8 mouse cellular contexts compared by ENCODE assay signal in the genomic region with DNA sequence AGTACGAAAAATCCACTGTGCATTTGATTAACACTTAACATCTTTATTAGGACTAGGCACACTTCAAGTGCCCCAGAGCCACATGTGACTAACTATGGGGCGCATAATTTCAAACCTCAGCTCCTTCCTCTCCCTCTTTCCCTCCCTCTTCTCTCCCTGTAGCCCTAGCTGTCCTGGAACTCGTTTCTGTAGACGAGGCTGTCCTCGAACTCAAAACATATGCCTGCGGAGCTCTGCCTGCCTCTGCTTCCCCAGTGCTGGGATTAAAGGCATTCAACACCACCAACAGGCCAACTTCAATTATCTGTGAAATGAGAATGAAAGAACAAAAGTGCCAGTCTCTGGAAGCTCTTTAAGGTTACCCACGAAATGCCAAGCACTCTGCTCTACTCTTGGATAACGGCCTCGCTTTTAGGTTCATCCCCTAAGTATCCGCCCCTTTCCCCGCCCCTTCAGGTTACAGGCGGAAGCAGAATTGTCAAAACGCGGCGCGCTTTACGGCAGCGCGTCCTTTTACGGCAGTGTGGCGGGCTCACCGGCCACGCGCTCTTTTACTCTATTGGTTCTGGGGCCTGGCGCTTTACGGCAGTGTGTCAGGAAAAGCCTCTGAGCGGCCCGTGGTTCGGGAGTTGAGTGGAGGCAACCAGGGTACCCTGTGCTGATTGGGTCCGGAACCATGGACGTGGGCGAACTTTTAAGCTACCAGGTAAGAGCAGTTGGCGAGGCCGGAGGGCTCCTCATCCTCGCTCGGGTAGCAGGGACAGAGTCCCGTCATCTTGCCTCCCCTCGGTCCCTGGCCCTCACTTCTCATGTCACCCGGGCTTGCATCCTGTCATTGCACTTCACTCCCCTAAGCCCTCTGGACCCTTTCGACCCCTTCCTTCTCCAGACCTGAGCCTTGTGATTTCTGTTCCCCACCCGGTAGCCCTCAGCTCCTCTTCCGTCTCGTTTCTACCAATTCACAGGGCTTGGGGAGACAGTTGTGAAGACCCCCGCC. TPM values are rescaled to one million over a fixed set of nuclear protein-coding genes. Genes with fewer than 3 reads are reported as not detected.
A peak's percentile ranks its signal among the peaks of the same experiment; 100 is the strongest.
DNase-seq lines count a peak whose midpoint lies in the region; ATAC-seq and TF ChIP-seq lines count a peak whose summit lies in the region.

A gene (plus strand): TSS at position 548 of the 997 bp plus-strand sequence.

- TF ChIP-seq CTCF in MEL (IDR thresholded peaks at IDR 0.05 in 2 of 3, conservative IDR thresholded peaks at IDR 0.05 in 1 of 3; ENCODE audit: control insufficient read depth in 1 of 3, insufficient read depth in 1 of 3, low read depth in 2 of 3, low read length in 3 of 3, poor library complexity in 1 of 3, severe bottlenecking in 1 of 3): no peak
- no peak for TF ChIP-seq CTCF in cerebellum, adult 2 months (IDR thresholded peaks at IDR 0.05; ENCODE audit: borderline replicate concordance, insufficient read depth, low read depth, low read length)
- TF ChIP-seq CTCF in forebrain, postnatal 0 days (IDR thresholded peaks at IDR 0.05; ENCODE audit: low read depth): peak; percentile 33

- H3K4me2 ChIP-seq in forebrain, postnatal 0 days (ENCODE audit: low read depth): peak within 1 kb of the TSS; percentile 74
- peak within 1 kb of the TSS; percentile 72 for H3K4me2 ChIP-seq in lung, embryonic 15.5 days

- DNase-seq in MEL (ENCODE audit: low read depth, low spot score): peak; percentile 99
- peak; percentile 99 to 100 for DNase-seq in cerebellum, adult 2 months
- DNase-seq in forebrain, postnatal 0 days: peak; percentile 100
- peak; percentile 99 for DNase-seq in heart, postnatal 4 days
- peak; percentile 99 to 100 for DNase-seq in layer of hippocampus, adult 8-10 months (ENCODE audit: low spot score in 2 of 2)
- peak; percentile 96 for DNase-seq in ovary, adult 18-20 months (ENCODE audit: low spot score)
- peak; percentile 99 for DNase-seq in thymus, postnatal 0 days (ENCODE audit: low spot score)

- H3K36me3 ChIP-seq in MEL (ENCODE audit: control insufficient read depth in 1 of 2, insufficient read depth in 2 of 2, low read length in 2 of 2): peaks cover 0 to 7% of the 10 kb centered on the region in 2 experiments; a peak in 2 of 4 replicates
- H3K36me3 ChIP-seq in forebrain, postnatal 0 days (ENCODE audit: insufficient read depth): no peaks in the 10 kb centered on the region
- no peaks in the 10 kb centered on the region for H3K36me3 ChIP-seq in lung, embryonic 15.5 days

- H3K27me3 ChIP-seq in MEL (ENCODE audit: control insufficient read depth in 1 of 2, insufficient read depth in 2 of 2, low read length in 2 of 2): no peaks in the 10 kb centered on the region
- no peaks in the 10 kb centered on the region for H3K27me3 ChIP-seq in cerebellum, adult 2 months (ENCODE audit: control insufficient read depth, insufficient read depth, low read length)
- no peaks in the 10 kb centered on the region for H3K27me3 ChIP-seq in forebrain, postnatal 0 days (ENCODE audit: insufficient read depth, low read length)
- H3K27me3 ChIP-seq in lung, embryonic 15.5 days: no peaks in the 10 kb centered on the region

- peaks cover 0 to 4% of the 10 kb centered on the region in 2 experiments; a peak in 1 of 4 replicates for H3K4me1 ChIP-seq in MEL (ENCODE audit: control insufficient read depth in 1 of 2, insufficient read depth in 2 of 2, low read length in 2 of 2)
- H3K4me1 ChIP-seq in cerebellum, adult 2 months (ENCODE audit: control insufficient read depth, insufficient read depth, low read length): no peaks in the 10 kb centered on the region; the same call in 1 of the 2 replicates
- H3K4me1 ChIP-seq in forebrain, postnatal 0 days (ENCODE audit: insufficient read depth): no peaks in the 10 kb centered on the region
- H3K4me1 ChIP-seq in lung, embryonic 15.5 days: peaks cover 7% of the 10 kb centered on the region

- peaks cover 17% of the 10 kb centered on the region for H3K79me2 ChIP-seq in MEL (ENCODE audit: control insufficient read depth, insufficient read depth, low read length, poor library complexity)

- ATAC-seq in forebrain, postnatal 0 days: peak; percentile 97
- ATAC-seq in lung, embryonic 15.5 days (ENCODE audit: borderline replicate concordance, extremely low read depth, low FRiP score, low TSS enrichment): peak; percentile 96

- peak; percentile 51 to 86; a peak in 2 of 4 replicates for TF ChIP-seq POLR2A in MEL (IDR thresholded peaks at IDR 0.05; ENCODE audit: control insufficient read depth in 1 of 2, insufficient read depth in 1 of 2, low read depth in 1 of 2, low read length in 2 of 2, poor library complexity in 1 of 2)
- TF ChIP-seq POLR2A in cerebellum, adult 2 months (IDR thresholded peaks at IDR 0.05; ENCODE audit: borderline replicate concordance, insufficient read depth, low read length): peak; percentile 72; the same call in 1 of the 2 replicates

- TF ChIP-seq RAD21 in MEL (IDR thresholded peaks at IDR 0.05; ENCODE audit: low read depth, low read length): no peak

- no peaks in the 10 kb centered on the region for H3K9me3 ChIP-seq in MEL (replicated peaks; ENCODE audit: insufficient read depth, low read length)
- no peaks in the 10 kb centered on the region for H3K9me3 ChIP-seq in forebrain, postnatal 0 days (ENCODE audit: low read length)
- no peaks in the 10 kb centered on the region for H3K9me3 ChIP-seq in lung, embryonic 15.5 days

- TF ChIP-seq EP300 in MEL (IDR thresholded peaks at IDR 0.05; ENCODE audit: low read depth in 1 of 2, low read length in 2 of 2): no peak

- H3K27ac ChIP-seq in MEL (ENCODE audit: control insufficient read depth, low read depth, low read length): peak within 1 kb of the TSS; percentile 25; the same call in 1 of the 2 replicates
- no peak within 1 kb of the TSS for H3K27ac ChIP-seq in cerebellum, adult 2 months (ENCODE audit: insufficient read depth, low read length)
- no peak within 1 kb of the TSS for H3K27ac ChIP-seq in forebrain, postnatal 0 days (ENCODE audit: low read depth, low read length)
- no peak within 1 kb of the TSS for H3K27ac ChIP-seq in lung, embryonic 15.5 days

- WGBS in cerebellum, adult 2 months: 11% methylated on average over 44 of the region's 44 CpGs
- 11% methylated on average over 44 of the region's 44 CpGs for WGBS in forebrain, postnatal 0 days
- WGBS in lung, embryonic 15.5 days: 11% methylated on average over 44 of the region's 44 CpGs

- peak within 1 kb of the TSS; percentile 80 to 99 for H3K4me3 ChIP-seq in MEL (ENCODE audit: control insufficient read depth in 1 of 2, insufficient read depth in 1 of 2, low read depth in 2 of 2, low read length in 2 of 2)
- peak within 1 kb of the TSS; percentile 98 for H3K4me3 ChIP-seq in cerebellum, adult 2 months (replicated peaks; ENCODE audit: insufficient read depth, low read depth, low read length)
- H3K4me3 ChIP-seq in forebrain, postnatal 0 days (ENCODE audit: low read depth, low read length): peak within 1 kb of the TSS; percentile 92
- peak within 1 kb of the TSS; percentile 78 for H3K4me3 ChIP-seq in lung, embryonic 15.5 days

- H3K9ac ChIP-seq in MEL (ENCODE audit: control insufficient read depth, low read depth, low read length, poor library complexity, severe bottlenecking): peak within 1 kb of the TSS; percentile 83
- H3K9ac ChIP-seq in forebrain, postnatal 0 days: peak within 1 kb of the TSS; percentile 76
- peak within 1 kb of the TSS; percentile 78 for H3K9ac ChIP-seq in lung, embryonic 15.5 days

TF ChIP-seq in MEL, 35 proteins besides CTCF, POLR2A, EP300 and RAD21:
- TF ChIP-seq HCFC1 (IDR thresholded peaks at IDR 0.05; ENCODE audit: low read depth, low read length) (peak; percentile 98), TBP (IDR thresholded peaks at IDR 0.05; ENCODE audit: low read depth, low read length) (peak; percentile 91), SIN3A (IDR thresholded peaks at IDR 0.05; ENCODE audit: low read length) (peak; percentile 95), MYC (IDR thresholded peaks at IDR 0.05; ENCODE audit: low read depth, low read length) (peak; percentile 83), NRF1 (IDR thresholded peaks at IDR 0.05; ENCODE audit: insufficient read depth, low read depth, low read length, poor library complexity, severe bottlenecking) (peak; percentile 51; the same call in 1 of the 2 replicates), KAT2A (conservative IDR thresholded peaks at IDR 0.05; ENCODE audit: low read depth, low read length) (peak; percentile 97), POLR2AphosphoS5 (IDR thresholded peaks at IDR 0.05; ENCODE audit: borderline replicate concordance, low read depth, low read length) (no peak), ELF1 (IDR thresholded peaks at IDR 0.05; ENCODE audit: low read depth, low read length) (peak; percentile 98), POLR2AphosphoS2 (IDR thresholded peaks at IDR 0.05; ENCODE audit: low read length) (peak; percentile 77; the same call in 1 of the 2 replicates), MAX (IDR thresholded peaks at IDR 0.05; ENCODE audit: low read length) (peak; percentile 70), USF2 (IDR thresholded peaks at IDR 0.05; ENCODE audit: borderline replicate concordance in 1 of 2, insufficient read depth in 1 of 2, low read depth in 1 of 2, low read length in 2 of 2) (no peak), ZMIZ1 (IDR thresholded peaks at IDR 0.05; ENCODE audit: low read depth, low read length) (peak; percentile 62; the same call in 1 of the 2 replicates), MXI1 (IDR thresholded peaks at IDR 0.05; ENCODE audit: low read depth, low read length) (peak; percentile 91), USF1 (IDR thresholded peaks at IDR 0.05; ENCODE audit: low read depth, low read length) (peak; percentile 58), NELFE (IDR thresholded peaks at IDR 0.05; ENCODE audit: low read depth, low read length) (peak; percentile 74), ZNF384 (IDR thresholded peaks at IDR 0.05; ENCODE audit: low read depth, low read length) (no peak), CHD1 (IDR thresholded peaks at IDR 0.05; ENCODE audit: low read depth, low read length) (no peak), E2F4 (IDR thresholded peaks at IDR 0.05; ENCODE audit: borderline replicate concordance, low read depth, low read length) (peak; percentile 56; the same call in 1 of the 2 replicates)

RNA-seq across cellular contexts. Expression of the gene that starts here (rescaled TPM):
- total RNA-seq in MEL (2012; rRNA removed): 59.3 and 61.7 TPM in 2 replicates
- polyA plus RNA-seq in MEL (2012; ENCODE audit: insufficient read depth in 1 of 2, insufficient read length in 2 of 2, low read depth in 1 of 2, low replicate concordance in 2 of 2, missing spikeins in 1 of 2): 10 to 100 TPM in 1 of 2 experiments, not detected in 1; 60.7 TPM
- 30.0 and 31.6 TPM in 2 replicates for polyA plus RNA-seq in cerebellum, adult 2 months (2012; rRNA removed)
- 43.8 and 49.9 TPM in 2 replicates for total RNA-seq in forebrain, postnatal 0 days (2014; rRNA removed)
- polyA plus RNA-seq in forebrain, postnatal 0 days (2015; fragmentation: Nextera tagmentation; extraction: Ambion mirVana): 48.2 and 49.5 TPM in 2 replicates
- 10 to 100 TPM; 16.8 to 18.2 TPM for total RNA-seq in heart, postnatal 4 days (2021)
- 10 to 100 TPM; 27.3 to 37.7 (median 29.8) TPM for total RNA-seq in layer of hippocampus, adult 8-10 months (2022)
- 59.9 and 60.1 TPM in 2 replicates for polyA plus RNA-seq in lung, embryonic 15.5 days (2015; fragmentation: Nextera tagmentation; extraction: Ambion mirVana)
- 67.8 and 74.7 TPM in 2 replicates for polyA plus RNA-seq in thymus, postnatal 0 days (2015; fragmentation: Nextera tagmentation; extraction: Ambion mirVana)
